Mouse (Mus musculus) erythroblast, embryonic 14.5 days (primary cell): ENCODE results near the gene Ppp1r9a. TPM values are rescaled to one million over a fixed set of nuclear protein-coding genes. Genes with fewer than 3 reads are reported as not detected.
"Not testable (repeated sequence)": the region's sequence is repeated elsewhere in the genome, so short reads cannot be mapped to it uniquely, and the experiment has no call there.

Source experiments
- H3K27me3 ChIP-seq: 2 replicates; pipeline ENCODE4 v1.6.1; 2012; ENCODE audit warnings: inconsistent platforms; ENCODE audit not compliant: control insufficient read depth
- H3K36me3 ChIP-seq: 2 replicates; pipeline ENCODE4 v1.6.1; 2012; ENCODE audit warnings: mild to moderate bottlenecking, inconsistent platforms; ENCODE audit not compliant: control insufficient read depth
- H3K4me1 ChIP-seq: 2 replicates; pipeline ENCODE4 v1.6.1; 2012; ENCODE audit warnings: inconsistent platforms; ENCODE audit not compliant: control insufficient read depth
- H3K4me3 ChIP-seq: replicated peaks from 2 replicates; pipeline ENCODE3; 2012; ENCODE audit warnings: moderate library complexity, mild to moderate bottlenecking, inconsistent platforms
- H3K9me3 ChIP-seq: 2 replicates; pipeline ENCODE4 v1.6.1; 2012; ENCODE audit warnings: low read length, inconsistent platforms, mixed read lengths; ENCODE audit not compliant: control insufficient read depth
- GATA1 ChIP-seq: IDR thresholded peaks from 2 replicates; pipeline ENCODE4 v1.6.1; 2012; ENCODE audit warnings: low read length, inconsistent platforms, mixed read lengths
- TAL1 ChIP-seq: IDR thresholded peaks from 3 replicates; pipeline ENCODE4 v1.6.1; 2012; ENCODE audit warnings: low read length, inconsistent platforms, mixed read lengths
- polyA plus RNA-seq: library from polyadenylated mRNA; stranded (reverse); fragments of >175 nt; gene quantifications from 2 replicates; pipeline ENCODE4 v1.2.3, GENCODE M21; 2012

Gene Ppp1r9a
- polyA plus RNA-seq, 1 experiment = 0.02 TPM

- H3K9me3 ChIP-seq = no peaks in the 10 kb centered on the region
- H3K4me3 ChIP-seq = no peak overlapping the region
- no peaks in the 10 kb centered on the region for H3K27me3 ChIP-seq
- no peaks in the 10 kb centered on the region for H3K36me3 ChIP-seq
- no peaks in the 10 kb centered on the region for H3K4me1 ChIP-seq
- no peak for TF ChIP-seq GATA1
- no peak for TF ChIP-seq TAL1
These were observed 7.4 kb downstream of the Ppp1r9a start for GRCm38 (mm10) chr6:4910042-4910634.

GRCm38 (mm10) chr6:4918470-4918869, 15.8 kb downstream of the Ppp1r9a start:
- TF ChIP-seq TAL1 = no peak
- TF ChIP-seq GATA1 = no peak
- Histone ChIP-seq H3K36me3 (no peaks in the 10 kb centered on the region), H3K27me3 (no peaks in the 10 kb centered on the region), H3K4me3 (no peak overlapping the region), H3K4me1 (no peaks in the 10 kb centered on the region), H3K9me3 (no peaks in the 10 kb centered on the region)

GRCm38 (mm10) chr6:4923791-4924190, 21.1 kb downstream of the Ppp1r9a start:
- H3K36me3 ChIP-seq, H3K27me3 ChIP-seq, H3K4me1 ChIP-seq, H3K9me3 ChIP-seq, H3K4me3 ChIP-seq: not testable (repeated sequence)

- no peaks in the 10 kb centered on the region for H3K36me3 ChIP-seq
- H3K9me3 ChIP-seq = no peaks in the 10 kb centered on the region
- H3K4me1 ChIP-seq = no peaks in the 10 kb centered on the region
- no peak overlapping the region for H3K4me3 ChIP-seq
- no peak for TF ChIP-seq TAL1
- no peak for TF ChIP-seq GATA1
- no peaks in the 10 kb centered on the region for H3K27me3 ChIP-seq
These were observed 23.4 kb downstream of the Ppp1r9a start for GRCm38 (mm10) chr6:4925966-4926687.

GRCm38 (mm10) chr6:4930321-4930720, 27.6 kb downstream of the Ppp1r9a start:
- no peaks in the 10 kb centered on the region for H3K9me3 ChIP-seq
- TF ChIP-seq GATA1 (no peak), TAL1 (no peak)
- no peaks in the 10 kb centered on the region for H3K36me3 ChIP-seq
- H3K4me1 ChIP-seq = no peaks in the 10 kb centered on the region
- H3K4me3 ChIP-seq = no peak overlapping the region
- H3K27me3 ChIP-seq = no peaks in the 10 kb centered on the region

GRCm38 (mm10) chr6:4938901-4939300, 36.2 kb downstream of the Ppp1r9a start:
- no peaks in the 10 kb centered on the region for H3K36me3 ChIP-seq
- H3K4me1 ChIP-seq = peaks cover 4% of the 10 kb centered on the region
- no peak overlapping the region for H3K4me3 ChIP-seq
- H3K27me3 ChIP-seq = no peaks in the 10 kb centered on the region
- TF ChIP-seq TAL1 (no peak), GATA1 (no peak)
- no peaks in the 10 kb centered on the region for H3K9me3 ChIP-seq

GRCm38 (mm10) chr6:4940086-4940485, 37.4 kb downstream of the Ppp1r9a start:
- Histone ChIP-seq H3K4me3 (no peak overlapping the region), H3K27me3 (no peaks in the 10 kb centered on the region), H3K36me3 (no peaks in the 10 kb centered on the region), H3K4me1 (peaks cover 4% of the 10 kb centered on the region), H3K9me3 (no peaks in the 10 kb centered on the region)
- TF ChIP-seq TAL1 = no peak
- TF ChIP-seq GATA1 = no peak

GRCm38 (mm10) chr6:4940639-4941038, 37.9 kb downstream of the Ppp1r9a start:
- H3K36me3 ChIP-seq = no peaks in the 10 kb centered on the region
- H3K4me1 ChIP-seq = peaks cover 4% of the 10 kb centered on the region

GRCm38 (mm10) chr6:4943821-4944220, 41.1 kb downstream of the Ppp1r9a start:
- Histone ChIP-seq H3K9me3 (no peaks in the 10 kb centered on the region), H3K4me3 (no peak overlapping the region), H3K36me3 (no peaks in the 10 kb centered on the region), H3K4me1 (peaks cover 9% of the 10 kb centered on the region), H3K27me3 (no peaks in the 10 kb centered on the region)
- TF ChIP-seq GATA1 (no peak), TAL1 (no peak)

More at GRCm38 (mm10) chr6:4940639-4941038, 37.9 kb downstream of the Ppp1r9a start:
- Histone ChIP-seq H3K27me3 (no peaks in the 10 kb centered on the region), H3K4me3 (no peak overlapping the region), H3K9me3 (no peaks in the 10 kb centered on the region)
- TF ChIP-seq TAL1 = no peak
- no peak for TF ChIP-seq GATA1
